Mouse (Mus musculus): ENCODE measurements around the gene Tyrobp.

Gene Tyrobp

DNA sequence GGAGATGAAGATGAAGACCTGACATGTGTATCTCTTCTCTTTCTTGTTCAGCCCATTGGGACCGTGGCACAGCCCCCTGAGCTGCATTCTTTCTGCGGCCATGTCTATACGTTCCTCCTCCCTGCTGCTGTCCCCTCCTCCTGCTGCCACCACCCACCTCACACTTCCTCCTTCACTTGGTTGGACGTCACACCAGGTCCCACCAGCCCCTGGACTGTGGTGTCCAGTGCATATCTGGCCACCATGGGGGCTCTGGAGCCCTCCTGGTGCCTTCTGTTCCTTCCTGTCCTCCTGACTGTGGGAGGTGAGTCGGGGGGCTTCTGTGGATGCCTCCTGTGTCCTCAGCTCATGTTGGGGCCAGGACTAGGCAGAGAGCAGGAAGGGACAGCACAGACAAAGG is at the start of gene Tyrobp:
Gene Tyrobp (plus strand): TSS at position 165 of the 400 bp plus-strand sequence.
- no peak for DNase-seq (ENCODE audit: low spot score in 2 of 2)

DNA sequence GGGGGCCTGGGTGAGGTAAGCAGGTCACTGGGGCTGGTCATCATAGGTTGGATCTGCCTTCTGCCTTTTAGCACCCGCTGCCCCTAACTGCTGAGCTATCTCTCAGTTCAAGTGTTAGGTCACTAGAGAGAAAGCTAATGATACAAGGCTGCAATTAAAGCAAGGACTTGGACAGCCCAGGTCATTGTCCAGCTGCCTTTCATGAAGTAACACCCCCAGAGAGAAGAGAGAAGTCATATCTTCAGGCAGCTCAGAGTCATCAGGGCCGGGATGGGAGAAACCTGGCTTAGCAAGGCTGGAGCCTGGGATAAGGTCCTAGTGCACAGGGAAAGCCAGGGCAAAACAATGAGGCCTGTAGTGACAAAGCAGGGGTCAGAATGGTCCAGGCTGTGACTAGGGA is 46.1 kb upstream of the Tyrobp start:
- no peak for DNase-seq (ENCODE audit: low spot score in 2 of 2)

GRCm38 (mm10) chr7:30373501-30373962 is 40.0 kb upstream of the Tyrobp start:
- DNase-seq (ENCODE audit: low spot score in 2 of 2): peak; percentile 97 to 98

DNA sequence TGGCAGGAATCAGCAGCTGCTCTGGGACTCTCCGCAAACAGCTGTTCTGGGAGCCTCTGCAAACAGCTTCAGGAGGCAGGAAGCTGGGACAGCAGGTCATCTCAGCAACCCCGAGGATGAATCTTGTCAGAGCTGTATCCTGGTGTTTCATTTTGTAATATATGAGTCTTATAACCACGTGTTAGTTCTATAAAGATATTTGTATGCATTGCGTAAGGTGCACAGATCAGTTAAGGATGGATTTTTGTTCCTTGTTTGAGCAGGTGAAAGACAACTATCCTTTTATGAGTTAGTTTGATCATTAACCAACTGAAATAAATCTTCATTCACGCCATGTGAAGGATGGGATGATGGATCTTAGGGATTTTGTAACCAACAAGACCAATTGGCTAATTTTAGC is 33.5 kb upstream of the Tyrobp start:
- no peak for DNase-seq (ENCODE audit: low spot score in 2 of 2)

DNA sequence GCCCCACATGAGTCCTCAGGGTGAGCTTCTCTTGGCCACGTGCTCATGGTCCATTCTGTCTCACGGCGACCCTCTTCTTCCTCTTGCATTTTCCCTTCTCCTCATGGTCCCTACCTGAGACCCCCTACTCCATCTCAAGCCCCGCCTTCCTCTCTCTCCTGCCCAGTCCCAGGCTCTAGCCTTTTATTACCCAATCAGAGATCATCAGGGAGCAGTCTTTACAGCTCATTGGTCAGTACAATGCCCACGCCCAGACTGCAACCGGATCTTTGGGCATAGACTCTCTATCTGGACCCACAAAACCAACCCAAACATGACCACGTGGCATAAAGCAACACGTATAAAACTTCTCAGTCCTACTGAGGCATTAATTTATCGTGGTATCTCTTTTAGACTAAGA is 29.5 kb upstream of the Tyrobp start:
- no peak for DNase-seq (ENCODE audit: low spot score in 2 of 2)

DNA sequence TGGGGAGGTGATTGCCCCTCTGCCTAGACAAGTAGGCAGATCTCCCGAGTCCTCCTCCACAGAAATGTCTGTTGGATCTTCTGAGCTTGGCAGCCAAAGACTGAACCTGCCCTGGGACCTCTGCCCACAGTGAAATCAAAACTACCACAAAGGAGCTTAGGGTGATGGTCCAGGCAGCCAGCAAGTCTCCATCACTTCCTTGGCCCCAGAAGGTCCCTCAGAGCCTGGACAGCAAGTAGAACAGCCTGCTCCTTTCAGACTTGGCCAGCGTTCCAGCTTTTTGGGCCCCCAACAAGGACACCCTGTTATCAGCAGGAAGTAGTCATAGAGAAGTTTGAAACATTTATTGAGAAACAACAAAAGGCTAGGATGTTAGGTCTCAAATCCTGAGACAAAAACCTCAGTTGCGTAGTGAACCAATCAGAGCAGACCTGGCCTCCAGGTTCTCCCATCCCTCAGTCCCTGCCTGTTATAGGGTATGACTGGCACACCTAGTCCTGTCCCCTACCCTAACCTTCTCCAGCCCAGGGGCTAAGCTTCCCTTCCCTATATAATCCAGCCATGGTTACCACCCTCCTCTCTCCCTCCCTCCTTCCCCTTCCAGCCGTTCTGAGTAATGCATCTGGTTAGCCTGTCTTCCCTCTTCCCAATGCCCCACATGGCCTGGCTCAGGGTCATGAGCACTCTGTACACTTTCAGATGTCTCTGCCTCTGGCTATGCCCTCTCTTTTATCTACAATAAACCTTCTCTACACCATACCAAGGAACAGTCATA is 20.6 kb upstream of the Tyrobp start:
- DNase-seq (ENCODE audit: low spot score in 2 of 2): no peak

GRCm38 (mm10) chr7:30393631-30394030 is 19.9 kb upstream of the Tyrobp start:
- no peak for DNase-seq (ENCODE audit: low spot score in 2 of 2)

DNA sequence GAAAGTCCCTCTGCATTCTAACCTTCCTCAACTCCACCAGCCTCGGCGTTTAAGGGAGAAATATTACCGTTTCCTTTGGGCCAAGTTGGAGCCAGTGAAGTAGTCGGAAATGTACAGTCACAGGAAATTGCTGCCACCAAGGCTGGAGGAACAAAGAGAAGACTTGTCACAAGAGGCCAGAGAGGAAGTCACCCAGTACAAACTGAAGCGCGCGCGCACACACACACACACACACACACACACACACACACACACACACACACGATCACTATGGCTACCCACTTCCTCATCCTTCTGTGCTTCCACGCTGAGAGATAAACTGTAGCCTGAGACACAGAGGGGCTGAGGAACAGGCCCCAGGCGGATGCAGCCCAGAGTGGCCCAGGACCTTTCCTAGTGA is 19.2 kb upstream of the Tyrobp start:
- DNase-seq (ENCODE audit: low spot score in 2 of 2): peak; percentile 47 to 51

DNA sequence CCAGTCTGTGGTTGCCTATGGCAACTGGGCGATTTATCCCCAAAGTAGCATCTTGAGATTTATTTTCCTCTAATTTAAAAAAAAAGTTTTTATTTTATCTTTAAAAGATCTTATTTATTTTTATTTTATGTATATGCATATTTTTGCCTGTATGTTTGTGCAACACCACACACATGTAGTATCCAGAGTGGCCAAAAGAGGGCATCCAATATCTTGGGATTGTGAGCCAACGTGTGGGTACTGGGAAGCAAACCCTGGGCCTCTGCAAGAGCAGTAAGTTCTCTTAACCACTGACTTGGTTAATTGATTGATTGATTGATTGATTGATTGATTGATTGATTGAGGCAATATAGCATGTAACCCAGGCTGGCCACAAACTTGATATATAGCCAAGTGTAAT is 18.7 kb upstream of the Tyrobp start:
- no peak for DNase-seq (ENCODE audit: low spot score in 2 of 2)

DNA sequence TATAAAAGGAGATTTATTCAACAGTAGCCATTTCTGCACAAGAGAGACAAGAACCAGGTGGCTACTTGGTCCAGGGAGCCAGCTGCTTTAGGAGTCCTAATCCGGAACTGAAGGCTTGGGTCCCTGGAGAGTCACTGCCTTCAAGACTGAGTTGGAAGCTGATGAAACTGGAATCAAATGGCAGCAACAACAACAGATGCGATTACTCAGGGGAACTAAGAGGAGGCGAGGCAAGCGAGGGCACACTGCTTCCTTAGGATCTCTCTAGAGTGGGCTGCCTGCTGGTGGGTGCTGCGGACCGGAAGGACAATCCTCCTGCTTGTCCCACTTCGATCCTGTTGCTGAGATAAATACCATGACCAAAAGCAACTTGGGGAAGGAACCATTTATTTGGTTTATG is 13.9 kb upstream of the Tyrobp start:
- DNase-seq (ENCODE audit: low spot score in 2 of 2): no peak

- DNase-seq (ENCODE audit: low spot score in 2 of 2): no peak
These were observed 11.2 kb upstream of the Tyrobp start for GRCm38 (mm10) chr7:30402343-30402742.

- DNase-seq (ENCODE audit: low spot score in 2 of 2): no peak
These were observed 4.9 kb upstream of the Tyrobp start for GRCm38 (mm10) chr7:30408639-30409038.

GRCm38 (mm10) chr7:30409789-30410188 is 3.8 kb upstream of the Tyrobp start:
- DNase-seq (ENCODE audit: low spot score in 2 of 2): no peak

- DNase-seq (ENCODE audit: low spot score in 2 of 2): no peak
These were observed 2.5 kb upstream of the Tyrobp start for GRCm38 (mm10) chr7:30411023-30411422.

GRCm38 (mm10) chr7:30412735-30413147 is 819 bp upstream of the Tyrobp start:
- DNase-seq (ENCODE audit: low spot score in 2 of 2): no peak

DNA sequence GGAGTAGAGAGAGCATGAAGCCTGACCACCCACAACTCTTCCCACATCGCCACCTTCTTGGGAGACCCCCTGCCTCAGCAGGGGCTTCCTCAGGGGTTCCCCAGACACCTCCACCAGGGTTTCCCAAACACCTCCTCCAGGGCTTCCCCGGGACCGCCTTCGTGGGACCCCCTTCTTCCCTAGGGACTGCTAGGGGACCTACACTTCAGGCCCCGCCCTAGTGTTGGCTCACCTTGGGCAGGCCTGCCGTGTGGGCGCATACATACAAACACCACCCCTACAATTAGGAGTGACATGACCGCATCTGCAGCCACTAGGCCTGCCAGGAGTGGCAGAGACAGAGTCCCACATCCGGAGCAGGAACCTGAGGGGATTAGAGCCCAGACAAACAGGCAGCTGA is 4.3 kb downstream of the Tyrobp start:
- no peak for DNase-seq (ENCODE audit: low spot score in 2 of 2)

DNA sequence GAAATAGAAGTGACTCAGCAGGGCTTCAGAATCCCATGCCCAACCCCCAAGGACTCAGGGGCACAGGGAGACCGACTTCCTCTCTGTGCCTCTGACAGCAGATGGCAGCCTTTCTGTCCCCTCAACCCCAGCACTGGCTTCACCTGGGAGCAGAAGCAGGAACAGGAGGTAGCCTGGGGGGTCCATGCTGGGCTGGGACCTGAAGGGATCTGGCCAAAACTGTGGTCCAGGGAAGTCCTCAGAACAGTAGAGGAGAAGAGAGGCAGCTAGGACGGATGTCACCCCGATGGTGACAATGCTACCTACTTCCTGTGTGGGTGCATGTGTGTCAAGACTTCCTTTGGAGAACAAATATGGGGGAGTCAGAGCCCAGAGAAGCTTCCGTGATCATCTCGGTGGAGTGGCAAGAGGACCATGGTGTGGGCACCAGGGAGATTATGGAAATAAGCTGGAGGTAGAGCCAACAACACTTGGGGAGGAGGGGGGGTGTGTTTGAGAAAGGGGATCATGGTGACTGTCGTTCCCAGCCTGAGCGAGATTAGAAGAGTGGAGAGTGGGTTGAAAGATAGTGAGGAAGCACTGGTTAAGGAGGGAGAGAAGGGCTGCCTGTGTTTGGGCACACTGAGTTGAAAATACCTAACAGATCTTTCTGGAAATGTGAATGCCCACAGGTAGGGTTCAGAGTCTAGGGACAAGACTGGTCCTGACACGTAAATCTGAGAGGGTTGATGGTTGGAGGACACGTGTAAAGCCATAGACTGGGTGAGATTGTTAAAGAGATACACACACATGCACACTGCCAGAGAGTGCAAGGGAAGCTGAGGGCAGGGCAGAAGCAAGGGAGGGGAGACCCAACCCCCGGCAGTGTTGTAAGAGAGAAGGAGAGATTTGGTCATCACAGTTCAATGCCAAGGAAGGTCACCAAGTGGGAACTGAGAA is 6.3 kb downstream of the Tyrobp start, which contains the start of gene Hcst:
Gene Hcst (minus strand): TSS at position 294 of the 939 bp plus-strand sequence.
- DNase-seq (ENCODE audit: low spot score in 2 of 2): no peak

- DNase-seq (ENCODE audit: low spot score in 2 of 2): no peak
These were observed 7.1 kb downstream of the Tyrobp start for GRCm38 (mm10) chr7:30420673-30421072.

DNA sequence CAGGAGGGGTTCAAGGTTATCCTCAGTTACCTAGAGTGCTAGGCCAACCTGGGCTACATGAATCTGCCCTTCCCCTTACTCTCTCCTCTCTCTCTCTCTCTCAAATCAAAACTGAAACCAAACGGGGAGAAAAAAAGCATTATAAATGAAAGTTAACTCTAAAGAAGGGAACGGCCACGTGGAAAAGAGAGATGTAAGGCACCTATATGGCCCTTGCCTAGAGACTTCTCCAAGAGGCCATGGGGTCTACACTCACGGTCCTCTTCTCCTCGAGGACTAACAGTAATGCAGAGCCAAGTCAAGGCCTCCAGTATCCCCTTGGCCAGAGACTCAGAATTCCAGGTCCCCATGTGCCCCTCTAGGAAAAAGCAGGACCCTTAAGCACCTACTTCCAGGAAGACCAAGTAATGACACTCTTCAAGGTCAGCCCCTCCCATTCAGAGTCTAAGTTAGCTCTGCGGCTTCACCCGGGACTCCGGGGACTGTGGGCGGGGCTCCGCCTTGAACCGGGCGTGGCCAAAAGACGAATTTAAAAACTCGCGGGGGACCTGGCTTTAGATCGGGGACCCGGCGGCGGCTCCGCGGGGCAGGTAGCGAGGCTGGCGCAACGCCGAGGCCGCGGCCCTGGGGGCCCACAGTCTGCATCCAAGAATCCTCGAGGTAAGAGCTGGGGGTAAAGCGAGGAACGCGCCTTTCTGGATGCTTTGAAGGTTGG is 7.8 kb downstream of the Tyrobp start, which contains the start of gene Nfkbid:
Gene Nfkbid (plus strand): TSS at position 558 of the 715 bp plus-strand sequence.
- peak; percentile 64 to 73 for DNase-seq (ENCODE audit: low spot score in 2 of 2)

DNA sequence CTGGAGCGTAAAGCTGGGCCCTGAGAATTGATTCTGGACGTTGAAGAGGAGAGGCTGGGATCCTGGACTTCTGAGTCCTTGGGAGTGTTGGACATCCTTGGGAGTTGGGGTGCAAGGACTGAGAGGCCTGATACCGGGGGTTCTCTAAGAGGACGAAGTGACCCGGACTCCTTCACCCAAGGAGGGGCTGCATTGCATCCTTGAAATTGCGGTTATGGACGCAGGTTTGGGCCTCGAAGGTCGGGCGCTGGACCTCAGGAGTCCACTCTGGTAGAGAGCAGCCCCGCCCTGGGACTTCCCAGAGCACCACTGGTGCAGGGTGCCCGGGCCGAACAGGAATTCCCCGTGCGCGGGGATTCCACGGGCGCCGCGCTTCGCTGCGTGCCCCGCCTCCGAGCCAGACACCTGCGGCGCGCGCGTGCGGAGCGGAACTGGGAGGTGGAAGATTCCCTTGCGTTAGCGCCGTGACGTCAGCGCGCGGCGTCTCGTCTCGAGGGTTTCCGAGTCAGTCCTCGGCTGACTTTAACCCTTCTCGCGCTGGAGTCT is 8.4 kb downstream of the Tyrobp start:
- peak; percentile 96 to 97 for DNase-seq (ENCODE audit: low spot score in 2 of 2)

DNA sequence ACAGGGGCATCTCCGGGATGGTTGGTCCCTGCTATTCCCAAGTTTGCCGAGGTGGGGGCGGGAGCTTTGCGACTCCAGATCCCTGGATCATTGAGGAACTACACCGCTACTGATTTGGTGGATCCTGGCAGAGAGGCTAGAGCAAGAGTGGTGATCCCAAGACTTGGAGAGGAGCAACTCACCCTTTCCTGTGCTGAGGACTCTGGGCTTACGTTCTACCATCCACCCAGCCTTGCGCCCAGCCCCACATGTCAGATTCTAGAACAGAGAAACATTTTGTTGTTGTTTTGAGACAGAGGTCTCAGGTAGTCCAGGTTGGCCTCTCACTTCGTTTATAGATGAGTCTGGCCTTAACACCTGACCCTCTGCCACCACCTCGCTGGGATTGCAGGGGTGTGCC is 9.0 kb downstream of the Tyrobp start:
- DNase-seq (ENCODE audit: low spot score in 2 of 2): no peak
